Mouse (Mus musculus) ES-E14 (cell line): ENCODE measurements around the gene Entpd3.

Experiments used
- CHD2 ChIP-seq: IDR thresholded peaks from 2 replicates; pipeline ENCODE4 v1.6.1; 2014; ENCODE audit warnings: mild to moderate bottlenecking, low read depth, low read length, inconsistent platforms
- HCFC1 ChIP-seq: IDR thresholded peaks from 2 replicates; pipeline ENCODE4 v1.6.1; 2012; ENCODE audit warnings: low read length, inconsistent platforms, borderline replicate concordance; ENCODE audit not compliant: insufficient read depth
- MAFK ChIP-seq: IDR thresholded peaks from 2 replicates; pipeline ENCODE4 v1.6.1; 2014; ENCODE audit warnings: mild to moderate bottlenecking, low read depth, low read length, inconsistent platforms; ENCODE audit not compliant: insufficient read depth

GRCm38 (mm10) chr9:120578701-120579100 is 39.1 kb downstream of the Entpd3 start:
- TF ChIP-seq HCFC1 (no peak), CHD2 (no peak), MAFK (no peak)
